ENCODE assay signal across 12 mouse cellular contexts in genomic region chr12:5275507-5275936, GRCm38 (mm10).
DNase-seq lines count a peak whose midpoint lies in the region; ATAC-seq lines count a peak whose summit lies in the region.
"Had no signal": no experiment of that assay in that cellular context is flagged by ENCODE, and none has a peak within 500 bp of the region (broad histone marks: within the 10 kb centered on the region; RNA-seq: fewer than 3 reads in every experiment).

No protein-coding gene starts in this region.

- H3K9ac ChIP-seq in intestine, embryonic 14.5 days (ENCODE audit: low read length): no peak overlapping the region
- no peak overlapping the region for H3K9ac ChIP-seq in intestine, embryonic 16.5 days (ENCODE audit: low read depth, low read length)
- H3K9ac ChIP-seq in forebrain, embryonic 15.5 days (replicated peaks): no peak overlapping the region
- H3K9ac ChIP-seq in lung, embryonic 15.5 days: no peak overlapping the region
- no peak overlapping the region for H3K9ac ChIP-seq in neural tube, embryonic 14.5 days (replicated peaks; ENCODE audit: low read depth, low read length)
- H3K9ac ChIP-seq: heart, embryonic 12.5 days; limb, embryonic 15.5 days had no signal

- no peaks in the 10 kb centered on the region for H3K27me3 ChIP-seq in intestine, embryonic 14.5 days (replicated peaks; ENCODE audit: control insufficient read depth, insufficient read depth, low read length)
- H3K27me3 ChIP-seq in intestine, embryonic 16.5 days (replicated peaks; ENCODE audit: control insufficient read depth, insufficient read depth, low read length): no peaks in the 10 kb centered on the region
- no peaks in the 10 kb centered on the region for H3K27me3 ChIP-seq in forebrain, embryonic 15.5 days
- H3K27me3 ChIP-seq in lung, embryonic 15.5 days: no peaks in the 10 kb centered on the region
- H3K27me3 ChIP-seq in neural tube, embryonic 14.5 days (ENCODE audit: control insufficient read depth, insufficient read depth, low read length): no peaks in the 10 kb centered on the region
- H3K27me3 ChIP-seq: heart, embryonic 12.5 days; limb, embryonic 15.5 days had no signal

- no peaks in the 10 kb centered on the region for H3K36me3 ChIP-seq in intestine, embryonic 14.5 days (ENCODE audit: control insufficient read depth, insufficient read depth, low read length)
- H3K36me3 ChIP-seq in intestine, embryonic 16.5 days (ENCODE audit: control insufficient read depth, insufficient read depth, low read length): no peaks in the 10 kb centered on the region
- no peaks in the 10 kb centered on the region for H3K36me3 ChIP-seq in forebrain, embryonic 15.5 days
- no peaks in the 10 kb centered on the region for H3K36me3 ChIP-seq in lung, embryonic 15.5 days
- H3K36me3 ChIP-seq in neural tube, embryonic 14.5 days (ENCODE audit: control insufficient read depth, insufficient read depth, low read length): no peaks in the 10 kb centered on the region
- H3K36me3 ChIP-seq: heart, embryonic 12.5 days; limb, embryonic 15.5 days had no signal

- intact Hi-C loops in heart, postnatal 14 days (cut with DNase I): no loop called here

- no peak; the same call in 1 of the 2 replicates for ATAC-seq in intestine, embryonic 14.5 days (replicated peaks; ENCODE audit: low FRiP score, low TSS enrichment, low read depth)
- ATAC-seq in intestine, embryonic 16.5 days: no peak
- ATAC-seq in forebrain, embryonic 15.5 days (replicated peaks): peak; percentile 44
- ATAC-seq in lung, embryonic 15.5 days (ENCODE audit: borderline replicate concordance, extremely low read depth, low FRiP score, low TSS enrichment): peak; percentile 82
- ATAC-seq in neural tube, embryonic 14.5 days (ENCODE audit: low read depth): peak; percentile 41; the same call in 1 of the 2 replicates

- no peak overlapping the region for H3K4me3 ChIP-seq in intestine, embryonic 14.5 days (ENCODE audit: low read depth, low read length)
- H3K4me3 ChIP-seq in intestine, embryonic 16.5 days (ENCODE audit: low read length): no peak overlapping the region
- H3K4me3 ChIP-seq in forebrain, embryonic 15.5 days: no peak overlapping the region
- H3K4me3 ChIP-seq in lung, embryonic 15.5 days: no peak overlapping the region
- H3K4me3 ChIP-seq in neural tube, embryonic 14.5 days (ENCODE audit: low read depth, low read length): no peak overlapping the region
- H3K4me3 ChIP-seq: heart, embryonic 12.5 days; limb, embryonic 15.5 days had no signal

- peaks cover 22% of the 10 kb centered on the region for H3K4me1 ChIP-seq in intestine, embryonic 14.5 days (replicated peaks; ENCODE audit: control insufficient read depth, insufficient read depth, low read length)
- H3K4me1 ChIP-seq in intestine, embryonic 16.5 days (ENCODE audit: control insufficient read depth, insufficient read depth, low read length): peaks cover 22% of the 10 kb centered on the region
- peaks cover 48% of the 10 kb centered on the region for H3K4me1 ChIP-seq in forebrain, embryonic 15.5 days
- peaks cover 47% of the 10 kb centered on the region for H3K4me1 ChIP-seq in lung, embryonic 15.5 days
- H3K4me1 ChIP-seq in neural tube, embryonic 14.5 days (ENCODE audit: control insufficient read depth, insufficient read depth, low read length): no peaks in the 10 kb centered on the region

- H3K9me3 ChIP-seq in intestine, embryonic 14.5 days (ENCODE audit: control insufficient read depth, low read length): no peaks in the 10 kb centered on the region
- no peaks in the 10 kb centered on the region for H3K9me3 ChIP-seq in intestine, embryonic 16.5 days (ENCODE audit: control insufficient read depth, low read length)
- no peaks in the 10 kb centered on the region for H3K9me3 ChIP-seq in forebrain, embryonic 15.5 days
- H3K9me3 ChIP-seq in lung, embryonic 15.5 days: no peaks in the 10 kb centered on the region
- no peaks in the 10 kb centered on the region for H3K9me3 ChIP-seq in neural tube, embryonic 14.5 days (ENCODE audit: control insufficient read depth, low read length)
- H3K9me3 ChIP-seq: heart, embryonic 12.5 days; limb, embryonic 15.5 days had no signal

- WGBS in intestine, embryonic 14.5 days: 51% methylated on average over 6 of the region's 6 CpGs
- WGBS in intestine, embryonic 16.5 days: 62% methylated on average over 6 of the region's 6 CpGs
- WGBS in forebrain, embryonic 15.5 days: 23% methylated on average over 6 of the region's 6 CpGs
- WGBS in lung, embryonic 15.5 days: 54% methylated on average over 6 of the region's 6 CpGs
- 46% methylated on average over 6 of the region's 6 CpGs for WGBS in neural tube, embryonic 14.5 days

- H3K27ac ChIP-seq in intestine, embryonic 14.5 days (ENCODE audit: low read depth): no peak overlapping the region
- no peak overlapping the region for H3K27ac ChIP-seq in intestine, embryonic 16.5 days (ENCODE audit: low read length)
- peak overlapping the region; percentile 93 for H3K27ac ChIP-seq in forebrain, embryonic 15.5 days (replicated peaks)
- peak overlapping the region; percentile 53 for H3K27ac ChIP-seq in lung, embryonic 15.5 days
- 0 out of 2 replicates have a peak overlapping the region, but pooled peaks have one; percentile 18 for H3K27ac ChIP-seq in neural tube, embryonic 14.5 days (ENCODE audit: low read depth, low read length)

- peak; percentile 60 for DNase-seq in intestine, embryonic 14.5 days (ENCODE audit: low spot score)
- DNase-seq in embryo, embryonic 11 days: no peak
- DNase-seq in kidney, postnatal 4 days: no peak
- no peak for DNase-seq in heart, postnatal 14 days
- DNase-seq: kidney, postnatal 25 days; right cerebral cortex, adult 18-20 months had no signal

- H3K4me2 ChIP-seq in intestine, embryonic 14.5 days (ENCODE audit: low read length): no peak overlapping the region
- no peak overlapping the region for H3K4me2 ChIP-seq in intestine, embryonic 16.5 days (ENCODE audit: low read depth, low read length)
- no peak overlapping the region for H3K4me2 ChIP-seq in forebrain, embryonic 15.5 days (replicated peaks)
- no peak overlapping the region for H3K4me2 ChIP-seq in lung, embryonic 15.5 days
- no peak overlapping the region for H3K4me2 ChIP-seq in neural tube, embryonic 14.5 days (ENCODE audit: low read depth, low read length)
- H3K4me2 ChIP-seq: heart, embryonic 12.5 days had no signal

Comparison
In these comparisons a context has a peak if more than half of its experiments do, and no peak if none do; other contexts are left out.
1. ATAC-seq: peak in forebrain, embryonic 15.5 days (single experiment), lung, embryonic 15.5 days (single experiment) and neural tube, embryonic 14.5 days (single experiment); none in intestine, embryonic 14.5 days (single experiment) and intestine, embryonic 16.5 days (single experiment).
2. H3K27ac ChIP-seq: peak in forebrain, embryonic 15.5 days (single experiment), lung, embryonic 15.5 days (single experiment) and neural tube, embryonic 14.5 days (single experiment); none in intestine, embryonic 14.5 days (single experiment) and intestine, embryonic 16.5 days (single experiment).